Mouse (Mus musculus) forebrain, embryonic 12.5 days (tissue): ENCODE results near the gene Uqcc1. TPM values are rescaled to one million over a fixed set of nuclear protein-coding genes. Genes with fewer than 3 reads are reported as not detected.

ENCODE experiments used
- ATAC-seq: fragments of 200-750 bp; cut with Nextera tagmentation; 2 replicates; pipeline ENCODE4 v1.8.0; 2017; ENCODE audit warnings: moderate TSS enrichment; ENCODE audit not compliant: low FRiP score
- H3K27ac ChIP-seq: fragments of 300-500 bp; sonication (generic); 2 replicates; pipeline ENCODE4 v1.5.1; 2016; ENCODE audit warnings: mild to moderate bottlenecking
- H3K27me3 ChIP-seq: fragments of 300-500 bp; sonication (generic); 2 replicates; pipeline ENCODE4 v1.6.1; 2016; ENCODE audit warnings: mild to moderate bottlenecking
- H3K36me3 ChIP-seq: fragments of 300-500 bp; sonication (generic); replicated peaks from 2 replicates; pipeline ENCODE4 v1.6.1; 2016; ENCODE audit warnings: mild to moderate bottlenecking
- H3K4me1 ChIP-seq: fragments of 300-500 bp; sonication (generic); 2 replicates; pipeline ENCODE4 v1.6.1; 2016
- H3K4me2 ChIP-seq: fragments of 300-500 bp; sonication (generic); 2 replicates; pipeline ENCODE4 v1.6.1; 2016; ENCODE audit warnings: mild to moderate bottlenecking, moderate library complexity
- H3K4me3 ChIP-seq: fragments of 300-500 bp; sonication (generic); replicated peaks from 2 replicates; pipeline ENCODE4 v1.5.1; 2016; ENCODE audit warnings: mild to moderate bottlenecking
- H3K9ac ChIP-seq: fragments of 300-500 bp; sonication (generic); 2 replicates; pipeline ENCODE4 v1.6.1; 2016; ENCODE audit warnings: mild to moderate bottlenecking
- H3K9me3 ChIP-seq: fragments of 300-500 bp; sonication (generic); 2 replicates; pipeline ENCODE4 v1.6.1; 2016
- WGBS: fragments of 180-500 bp; shearing (Covaris S2); methylation state at CpG from one replicate; pipeline ENCODE4 v1.1.7; 2016; 5-methylcytosine and 5-hydroxymethylcytosine counted together
- polyA plus RNA-seq: library from polyadenylated mRNA; unstranded; fragments of >200 nt; fragmentation: Nextera tagmentation; extraction: Ambion mirVana; gene quantifications from 2 replicates; pipeline ENCODE4 v1.2.1, GENCODE M21; 2016

Uqcc1 gene
- polyA plus RNA-seq, 1 experiment from 2014 or later = 72.9 TPM

DNA sequence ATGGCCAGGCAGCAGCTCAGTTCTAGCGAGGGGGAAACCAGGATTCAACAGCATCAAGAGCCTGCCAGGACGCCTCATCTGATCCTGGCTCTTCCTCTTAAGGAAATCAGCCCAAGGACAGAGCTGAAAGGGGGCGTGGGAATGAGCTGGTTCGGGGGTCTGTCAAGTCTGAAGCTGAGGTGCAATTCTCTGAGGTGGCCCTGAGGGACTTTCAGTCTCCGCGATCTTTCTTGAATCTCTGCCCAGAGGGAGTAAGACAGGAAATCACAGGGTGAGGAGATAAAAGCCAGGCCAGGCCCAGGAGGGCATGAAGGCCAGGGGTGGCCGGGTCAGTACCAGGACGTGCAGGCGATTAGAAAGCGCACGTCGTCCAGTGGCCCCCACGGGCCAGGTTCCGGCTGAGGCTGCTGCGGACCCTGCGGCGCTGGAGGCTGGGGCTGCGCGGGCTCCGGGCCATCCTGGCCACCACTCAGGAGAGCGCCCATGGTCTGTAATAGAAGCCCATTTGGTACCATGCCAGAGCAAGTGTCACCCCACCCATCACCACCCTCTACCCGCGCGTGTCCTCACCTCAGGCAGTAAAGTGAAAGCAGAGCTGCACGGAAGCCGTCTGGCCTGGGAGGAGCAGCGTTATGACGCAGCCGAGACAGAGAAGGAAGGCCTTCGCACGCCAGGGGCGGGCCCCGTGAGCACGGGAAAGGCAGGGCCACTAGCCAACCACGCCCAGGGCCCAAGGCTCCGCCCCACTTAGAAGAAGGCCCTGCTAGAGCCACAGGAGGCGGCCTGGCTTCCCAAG lies 111.3 kb downstream of the Uqcc1 start:
- peak overlapping the region; percentile 74 for H3K9ac ChIP-seq
- 2% methylated on average over 37 of the region's 37 CpGs for WGBS
- no peaks in the 10 kb centered on the region for H3K27me3 ChIP-seq
- peak overlapping the region; percentile 82 for H3K4me2 ChIP-seq
- H3K36me3 ChIP-seq = peaks cover 40% of the 10 kb centered on the region
- H3K9me3 ChIP-seq = no peaks in the 10 kb centered on the region
- H3K4me3 ChIP-seq = peak overlapping the region; percentile 56
- H3K27ac ChIP-seq = peak overlapping the region; percentile 51
- peaks cover 22% of the 10 kb centered on the region for H3K4me1 ChIP-seq
- ATAC-seq = peak; percentile 94

DNA sequence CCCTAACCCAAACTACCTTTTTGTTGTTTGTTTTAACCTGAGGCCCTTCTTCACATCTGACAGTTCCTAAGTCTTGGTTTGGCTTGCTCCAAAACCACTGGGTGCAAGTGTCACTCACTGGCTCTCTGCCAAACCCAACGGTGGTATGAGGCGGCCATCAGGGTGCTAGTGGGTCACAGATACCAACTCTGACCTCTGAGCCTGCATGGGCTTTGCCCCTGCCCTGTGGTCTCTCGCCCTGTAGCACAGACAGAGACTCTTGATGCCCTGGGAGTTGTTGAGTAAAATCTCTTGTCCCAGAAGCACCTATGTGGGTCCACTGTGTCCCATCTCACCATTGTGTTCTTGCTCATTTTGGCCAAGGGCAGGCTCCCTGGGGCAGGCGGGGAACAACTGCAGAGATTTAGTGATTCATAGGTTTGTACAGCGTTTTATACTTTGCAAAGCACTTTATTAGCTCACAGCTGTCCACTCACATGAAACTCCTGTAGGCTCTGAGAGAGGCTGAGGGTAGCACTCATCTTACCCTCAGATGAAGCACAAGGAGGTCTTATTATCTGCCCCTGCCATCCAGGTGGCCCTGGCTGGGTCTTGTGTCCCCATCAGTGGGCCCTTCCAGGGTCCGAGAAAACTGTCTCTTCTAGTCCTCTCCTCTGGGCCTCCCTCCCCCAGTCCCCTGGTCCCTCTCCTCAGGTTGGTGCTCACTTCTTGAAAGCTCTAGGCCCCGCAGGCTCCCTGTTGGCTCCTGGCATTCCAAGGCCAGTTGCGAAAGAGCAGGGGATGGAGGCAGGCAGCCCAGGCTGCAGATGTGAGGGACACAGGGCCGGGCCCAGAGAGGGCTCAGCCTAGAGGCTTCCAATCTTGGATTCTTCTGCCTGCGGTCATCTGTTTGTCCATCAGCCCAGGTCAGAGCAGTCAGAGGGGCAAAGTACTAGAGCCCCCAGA lies 112.5 kb downstream of the Uqcc1 start:
- Histone ChIP-seq H3K27ac (no peak overlapping the region), H3K4me1 (peaks cover 22% of the 10 kb centered on the region), H3K36me3 (peaks cover 28% of the 10 kb centered on the region), H3K4me3 (no peak overlapping the region), H3K4me2 (peak overlapping the region; percentile 82; the same call in 1 of the 2 replicates), H3K9me3 (no peaks in the 10 kb centered on the region), H3K27me3 (no peaks in the 10 kb centered on the region), H3K9ac (no peak overlapping the region; the same call in 1 of the 2 replicates)
- 83% methylated on average over 10 of the region's 10 CpGs for WGBS
- ATAC-seq = no peak

DNA sequence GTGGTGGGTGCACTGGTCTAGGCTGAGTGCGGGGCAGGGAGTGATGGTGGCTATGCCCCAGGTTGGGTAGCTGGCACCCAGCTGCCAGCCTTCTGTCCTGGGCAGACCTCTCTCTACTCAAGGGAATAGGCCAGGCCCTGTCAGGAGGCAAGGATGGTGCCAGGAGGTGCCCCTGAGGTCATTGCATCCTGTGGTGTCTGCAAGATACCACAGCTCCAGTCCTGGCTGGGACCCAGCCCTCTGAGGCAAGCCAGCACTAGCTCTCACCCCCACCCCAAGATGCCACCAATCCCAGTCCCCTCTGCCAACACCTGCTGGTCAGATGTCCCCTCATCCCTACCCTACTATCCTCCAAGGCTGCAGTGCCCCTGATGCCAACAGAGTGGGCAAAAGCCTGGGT lies 113.9 kb downstream of the Uqcc1 start:
- WGBS = 100% methylated on average over 1 of the region's 1 CpGs

DNA sequence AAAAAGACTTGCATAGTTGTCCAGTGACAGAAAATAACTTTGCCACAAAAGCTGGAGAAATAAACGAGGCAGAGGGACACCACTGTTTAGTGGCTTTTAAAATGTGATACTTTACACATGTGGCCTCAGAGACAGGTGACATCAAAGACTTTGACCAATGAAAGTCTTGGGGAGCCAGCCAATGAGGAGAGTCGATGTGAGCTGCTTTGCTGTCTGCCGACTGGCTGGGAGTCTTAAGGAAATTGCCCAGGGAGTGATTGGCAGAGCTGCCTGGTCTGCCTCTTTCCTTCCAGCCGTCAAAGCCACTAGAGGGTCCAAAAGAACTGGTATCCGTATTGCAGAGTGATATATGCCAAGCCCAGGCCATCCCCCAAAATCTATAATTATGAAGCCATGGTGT lies 115.3 kb downstream of the Uqcc1 start:
- Histone ChIP-seq H3K4me3 (no peak overlapping the region), H3K4me1 (peaks cover 22% of the 10 kb centered on the region), H3K36me3 (peaks cover 3% of the 10 kb centered on the region; the same call in 1 of the 2 replicates), H3K27me3 (no peaks in the 10 kb centered on the region), H3K9ac (no peak overlapping the region), H3K27ac (no peak overlapping the region), H3K4me2 (no peak overlapping the region), H3K9me3 (no peaks in the 10 kb centered on the region)
- WGBS = 38% methylated on average over 5 of the region's 5 CpGs
- no peak for ATAC-seq

More for the DNA sequence above, 113.9 kb downstream of the Uqcc1 start:
- H3K27me3 ChIP-seq = no peaks in the 10 kb centered on the region
- H3K9me3 ChIP-seq = no peaks in the 10 kb centered on the region
- H3K27ac ChIP-seq = no peak overlapping the region
- peaks cover 16% of the 10 kb centered on the region for H3K36me3 ChIP-seq
- no peak overlapping the region for H3K4me2 ChIP-seq
- no peak overlapping the region for H3K9ac ChIP-seq
- H3K4me3 ChIP-seq = no peak overlapping the region
- ATAC-seq = no peak
- peaks cover 22% of the 10 kb centered on the region for H3K4me1 ChIP-seq

DNA sequence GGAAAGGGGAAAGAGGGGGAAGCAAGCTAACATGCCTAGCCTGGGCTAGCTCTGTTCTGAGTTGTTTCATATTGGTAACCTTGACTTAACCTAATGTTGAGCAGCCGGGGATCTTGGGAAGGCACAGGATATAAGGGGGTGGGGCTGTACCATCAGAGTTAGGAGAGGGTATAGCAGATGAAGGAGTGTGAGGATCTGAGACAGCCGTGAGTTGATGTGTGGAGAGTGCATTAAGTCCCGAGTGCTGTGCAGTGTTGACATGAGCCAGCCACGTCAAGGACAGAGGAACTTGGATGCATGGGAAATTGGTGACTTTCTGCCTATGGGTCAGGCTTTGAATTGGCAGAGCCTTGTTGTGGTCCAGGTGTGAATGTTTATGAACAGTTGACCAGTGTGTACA lies 117.5 kb downstream of the Uqcc1 start:
- ATAC-seq = no peak
- H3K9ac ChIP-seq = no peak overlapping the region

DNA sequence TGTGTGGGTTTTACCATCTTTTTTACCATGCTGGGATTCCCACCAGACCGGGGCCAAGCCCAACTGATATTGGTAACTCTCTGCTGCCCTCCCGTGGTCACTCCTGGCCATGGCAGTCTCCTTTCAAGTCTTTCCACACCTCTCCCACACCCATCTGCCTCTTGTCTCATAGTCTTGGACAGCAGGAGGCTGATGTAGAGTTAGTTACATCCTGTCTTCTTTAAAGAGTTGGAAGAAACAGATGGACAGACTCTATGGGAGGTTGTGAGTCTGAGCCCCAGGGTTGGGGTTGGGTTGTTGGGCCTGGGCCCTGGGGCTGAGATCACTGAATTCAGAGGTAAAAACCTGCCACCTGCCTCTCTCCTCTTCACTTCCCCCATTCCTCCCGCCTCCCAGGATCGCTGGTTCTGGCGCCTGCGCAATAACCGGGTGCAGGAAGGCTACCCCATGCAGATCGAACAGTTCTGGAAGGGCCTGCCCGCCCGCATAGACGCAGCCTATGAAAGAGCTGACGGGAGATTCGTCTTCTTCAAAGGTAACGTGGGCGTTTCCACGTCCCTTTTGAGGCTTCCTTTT lies 118.2 kb downstream of the Uqcc1 start:
- no peak overlapping the region for H3K4me2 ChIP-seq
- H3K9me3 ChIP-seq = no peaks in the 10 kb centered on the region
- no peak overlapping the region for H3K27ac ChIP-seq
- 41% methylated on average over 16 of the region's 16 CpGs for WGBS
- ATAC-seq = no peak
- no peak overlapping the region for H3K9ac ChIP-seq
- no peak overlapping the region for H3K4me3 ChIP-seq
- H3K36me3 ChIP-seq = no peaks in the 10 kb centered on the region
- no peaks in the 10 kb centered on the region for H3K4me1 ChIP-seq
- H3K27me3 ChIP-seq = no peaks in the 10 kb centered on the region

More for the DNA sequence above, 117.5 kb downstream of the Uqcc1 start:
- Histone ChIP-seq H3K27me3 (no peaks in the 10 kb centered on the region), H3K4me2 (no peak overlapping the region), H3K9me3 (no peaks in the 10 kb centered on the region), H3K27ac (no peak overlapping the region), H3K4me1 (0 out of 2 replicates have a peak, but pooled peaks cover under 1% of the 10 kb centered on the region), H3K36me3 (no peaks in the 10 kb centered on the region), H3K4me3 (no peak overlapping the region)
- WGBS = 89% methylated on average over 4 of the region's 4 CpGs

DNA sequence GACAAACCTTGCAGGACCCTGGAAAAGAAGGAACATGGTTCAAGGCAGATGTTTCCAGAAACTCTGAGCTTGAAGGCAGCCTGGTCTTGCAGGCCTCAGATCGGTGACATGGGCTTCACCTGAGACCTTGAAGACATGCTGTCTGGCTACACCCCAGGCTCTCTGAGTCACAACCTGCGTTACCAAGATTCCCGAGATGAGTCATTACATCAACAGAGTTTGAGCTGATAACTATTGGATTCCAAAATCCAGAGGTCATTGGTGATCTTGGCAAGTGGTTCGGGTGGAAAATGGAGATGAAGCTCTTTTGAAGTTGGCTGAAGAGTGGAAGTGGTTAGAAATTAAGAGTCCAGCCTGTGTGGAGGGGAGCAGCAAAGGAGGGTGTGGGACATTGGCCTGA lies 120.5 kb downstream of the Uqcc1 start:
- WGBS = 87% methylated on average over 4 of the region's 4 CpGs

DNA sequence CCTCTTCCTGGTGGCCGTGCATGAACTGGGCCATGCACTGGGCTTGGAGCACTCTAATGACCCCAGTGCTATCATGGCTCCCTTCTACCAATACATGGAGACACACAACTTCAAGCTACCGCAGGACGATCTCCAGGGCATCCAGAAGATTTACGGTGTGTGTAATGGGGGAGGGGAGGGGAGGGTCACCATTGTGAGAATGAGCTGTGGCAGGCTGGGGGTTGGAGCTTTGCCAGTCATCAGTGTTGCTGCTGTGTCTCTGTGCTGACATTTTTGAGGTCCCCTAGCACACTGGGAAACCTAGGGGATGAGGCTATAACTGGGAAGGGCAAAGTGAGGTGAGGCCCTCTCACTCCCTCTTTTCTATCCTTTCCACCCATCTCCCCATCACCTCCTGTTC lies 122.7 kb downstream of the Uqcc1 start:
- no peaks in the 10 kb centered on the region for H3K9me3 ChIP-seq
- H3K27me3 ChIP-seq = no peaks in the 10 kb centered on the region
- no peak for ATAC-seq
- no peak overlapping the region for H3K4me3 ChIP-seq
- H3K4me1 ChIP-seq = no peaks in the 10 kb centered on the region
- H3K36me3 ChIP-seq = no peaks in the 10 kb centered on the region
- no peak overlapping the region for H3K9ac ChIP-seq
- no peak overlapping the region for H3K4me2 ChIP-seq
- WGBS = 85% methylated on average over 4 of the region's 4 CpGs
- no peak overlapping the region for H3K27ac ChIP-seq

More for the DNA sequence above, 120.5 kb downstream of the Uqcc1 start:
- H3K36me3 ChIP-seq = no peaks in the 10 kb centered on the region
- no peak overlapping the region for H3K9ac ChIP-seq
- H3K27me3 ChIP-seq = no peaks in the 10 kb centered on the region
- no peak overlapping the region for H3K27ac ChIP-seq
- no peaks in the 10 kb centered on the region for H3K4me1 ChIP-seq
- H3K4me3 ChIP-seq = no peak overlapping the region
- no peaks in the 10 kb centered on the region for H3K9me3 ChIP-seq
- no peak overlapping the region for H3K4me2 ChIP-seq
- no peak for ATAC-seq

DNA sequence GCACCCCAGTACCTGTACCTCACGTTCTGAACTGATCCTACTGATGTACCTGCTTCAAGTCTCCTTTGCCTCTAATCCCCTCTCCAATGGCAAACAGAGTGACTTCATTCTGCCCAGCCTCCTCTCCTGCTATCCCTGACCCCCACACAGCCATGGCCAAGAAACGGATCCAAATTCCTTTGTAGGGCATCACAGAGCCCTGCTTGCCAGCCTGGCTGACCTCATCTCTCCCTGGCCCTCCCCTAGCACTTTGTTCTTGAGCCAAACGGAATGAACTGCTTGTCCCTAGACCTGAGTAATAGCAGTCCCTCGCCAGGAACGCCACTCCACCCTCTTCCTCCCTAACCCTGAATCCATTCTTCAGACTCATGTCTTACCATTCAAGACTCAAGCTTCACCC lies 123.6 kb downstream of the Uqcc1 start:
- H3K27me3 ChIP-seq = no peaks in the 10 kb centered on the region
- no peak overlapping the region for H3K4me3 ChIP-seq
- 71% methylated on average over 5 of the region's 5 CpGs for WGBS

DNA sequence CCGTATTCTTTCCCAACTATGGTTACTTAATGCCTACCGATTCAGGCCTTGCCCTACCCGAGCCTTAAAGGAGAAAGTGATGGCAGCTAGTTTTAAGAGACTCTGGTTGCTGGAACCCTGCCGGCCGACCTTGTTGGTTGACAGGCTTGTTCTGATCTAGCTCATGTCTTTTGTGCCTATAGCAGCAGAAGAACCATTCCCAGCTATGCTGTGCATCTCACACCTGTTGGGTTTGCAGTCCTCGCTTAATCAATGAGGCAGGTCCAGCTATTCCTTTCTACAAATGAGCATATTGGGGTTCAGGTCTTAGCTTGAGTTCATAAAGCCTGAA lies 124.2 kb downstream of the Uqcc1 start:
- H3K4me3 ChIP-seq = no peak overlapping the region
- WGBS = 83% methylated on average over 6 of the region's 6 CpGs
- no peak overlapping the region for H3K9ac ChIP-seq
- H3K9me3 ChIP-seq = no peaks in the 10 kb centered on the region
- no peak overlapping the region for H3K27ac ChIP-seq
- no peak for ATAC-seq
- no peaks in the 10 kb centered on the region for H3K27me3 ChIP-seq
- H3K36me3 ChIP-seq = no peaks in the 10 kb centered on the region
- H3K4me1 ChIP-seq = no peaks in the 10 kb centered on the region
- H3K4me2 ChIP-seq = no peak overlapping the region

More for the DNA sequence above, 123.6 kb downstream of the Uqcc1 start:
- Histone ChIP-seq H3K9ac (no peak overlapping the region), H3K4me2 (no peak overlapping the region), H3K36me3 (no peaks in the 10 kb centered on the region), H3K27ac (no peak overlapping the region), H3K4me1 (no peaks in the 10 kb centered on the region), H3K9me3 (no peaks in the 10 kb centered on the region)
- no peak for ATAC-seq

DNA sequence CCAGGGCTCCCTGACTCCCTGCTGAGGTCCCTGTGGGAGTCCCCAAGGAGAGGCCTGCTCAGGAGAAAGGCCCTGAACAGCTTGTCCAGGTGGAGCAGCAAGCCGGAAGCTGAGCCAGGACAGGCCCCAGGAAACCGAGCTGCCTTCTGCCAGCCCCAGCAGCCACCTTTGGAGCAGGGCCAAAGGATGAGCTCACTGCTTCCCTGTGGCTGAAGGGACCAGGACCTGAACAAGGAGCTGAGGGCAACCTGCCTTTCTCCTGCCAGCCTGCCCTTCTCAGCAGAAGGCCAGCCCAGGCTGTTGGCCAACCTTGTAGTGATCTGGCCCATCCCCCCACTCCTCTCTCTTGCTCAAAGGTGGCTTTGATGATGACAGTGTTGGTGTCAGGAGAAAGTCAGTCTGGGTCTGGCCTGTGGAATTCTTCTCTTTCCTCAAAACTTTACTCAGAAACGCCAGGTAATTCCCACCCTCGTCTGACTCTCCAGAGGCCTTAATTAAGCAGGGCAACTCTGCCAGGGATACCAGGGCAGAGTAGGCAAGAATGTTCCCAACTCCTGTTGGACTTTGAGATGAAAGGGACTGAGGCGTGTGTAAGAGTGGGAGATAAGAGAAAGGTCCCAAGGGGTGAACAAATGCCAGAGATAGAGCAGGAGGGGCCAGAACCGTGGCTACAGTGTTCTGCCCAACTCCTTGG lies 124.7 kb downstream of the Uqcc1 start:
- no peak overlapping the region for H3K4me2 ChIP-seq
- no peak for ATAC-seq
- H3K36me3 ChIP-seq = no peaks in the 10 kb centered on the region
- no peak overlapping the region for H3K27ac ChIP-seq
- no peaks in the 10 kb centered on the region for H3K9me3 ChIP-seq
- no peaks in the 10 kb centered on the region for H3K4me1 ChIP-seq
- H3K9ac ChIP-seq = no peak overlapping the region
- no peak overlapping the region for H3K4me3 ChIP-seq
- 72% methylated on average over 6 of the region's 6 CpGs for WGBS
- no peaks in the 10 kb centered on the region for H3K27me3 ChIP-seq

DNA sequence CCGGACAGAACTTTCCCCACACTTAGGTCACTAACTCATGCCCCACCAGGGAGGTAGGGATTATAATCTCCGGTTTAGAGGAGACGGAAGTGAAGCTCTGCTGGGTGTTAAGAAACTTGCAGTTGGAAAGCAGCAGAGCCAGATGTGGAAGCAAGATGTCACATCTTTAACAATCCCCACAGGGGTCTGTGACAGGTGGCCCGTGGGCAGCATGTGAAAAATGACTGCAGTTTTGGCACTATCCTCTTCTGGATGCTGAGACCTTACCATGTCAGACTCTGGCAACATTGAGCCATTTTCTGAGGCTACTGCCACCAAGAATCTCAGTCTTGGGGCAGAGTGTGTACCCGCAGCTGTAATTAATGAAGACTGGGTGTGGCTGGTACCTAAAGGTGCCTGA lies 126.1 kb downstream of the Uqcc1 start:
- Histone ChIP-seq H3K4me2 (no peak overlapping the region), H3K4me3 (no peak overlapping the region), H3K4me1 (no peaks in the 10 kb centered on the region), H3K27me3 (no peaks in the 10 kb centered on the region), H3K36me3 (no peaks in the 10 kb centered on the region), H3K27ac (no peak overlapping the region), H3K9me3 (no peaks in the 10 kb centered on the region), H3K9ac (no peak overlapping the region)
- WGBS = 81% methylated on average over 5 of the region's 5 CpGs
- no peak for ATAC-seq
